Mouse (Mus musculus): ENCODE measurements around the gene Astl. TPM values are rescaled to one million over a fixed set of nuclear protein-coding genes. Genes with fewer than 3 reads are reported as not detected.

The Astl gene
- polyA plus RNA-seq, 1 experiment from 2014 or later, result not detected

DNA sequence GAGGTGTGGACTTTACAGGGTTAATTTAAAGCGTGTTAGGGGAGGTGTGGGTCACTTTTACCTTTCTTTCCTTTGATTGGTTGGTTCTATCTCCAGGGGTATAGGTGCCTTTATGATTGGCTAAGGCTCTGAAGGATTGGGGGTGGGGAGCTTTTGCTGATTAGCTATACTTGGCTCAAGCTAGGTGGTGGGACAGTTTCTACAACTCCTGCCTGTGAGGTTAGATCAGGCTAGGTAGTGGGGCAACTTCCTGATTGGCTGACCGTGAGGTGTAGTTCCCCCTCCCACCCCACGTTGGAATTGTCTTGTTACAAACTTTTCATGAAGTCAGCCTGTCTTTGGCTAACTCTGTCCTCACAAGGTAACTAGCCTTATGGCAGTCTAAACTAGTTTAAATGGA, 31.3 kb upstream of the Astl start:
- H3K9me3 ChIP-seq (ENCODE audit: control insufficient read depth, low read length), result no peaks in the 10 kb centered on the region
- DNase-seq (ENCODE audit: low spot score) (no peak), ATAC-seq (replicated peaks; ENCODE audit: low FRiP score) (no peak)
- H3K36me3 ChIP-seq (ENCODE audit: control insufficient read depth, insufficient read depth, low read length), result no peaks in the 10 kb centered on the region
- H3K4me1 ChIP-seq (replicated peaks; ENCODE audit: control insufficient read depth, insufficient read depth, low read length), result no peaks in the 10 kb centered on the region
- no peak overlapping the region for H3K4me3 ChIP-seq (ENCODE audit: low read depth, low read length)
- no peak overlapping the region for H3K27ac ChIP-seq (ENCODE audit: low read depth, low read length)
- no peaks in the 10 kb centered on the region for H3K27me3 ChIP-seq (replicated peaks; ENCODE audit: control insufficient read depth, insufficient read depth, low read length)
- no peak overlapping the region for H3K4me2 ChIP-seq
- 30% methylated on average over 3 of the region's 3 CpGs for WGBS
- H3K9ac ChIP-seq (ENCODE audit: low read depth, low read length), result no peak overlapping the region

DNA sequence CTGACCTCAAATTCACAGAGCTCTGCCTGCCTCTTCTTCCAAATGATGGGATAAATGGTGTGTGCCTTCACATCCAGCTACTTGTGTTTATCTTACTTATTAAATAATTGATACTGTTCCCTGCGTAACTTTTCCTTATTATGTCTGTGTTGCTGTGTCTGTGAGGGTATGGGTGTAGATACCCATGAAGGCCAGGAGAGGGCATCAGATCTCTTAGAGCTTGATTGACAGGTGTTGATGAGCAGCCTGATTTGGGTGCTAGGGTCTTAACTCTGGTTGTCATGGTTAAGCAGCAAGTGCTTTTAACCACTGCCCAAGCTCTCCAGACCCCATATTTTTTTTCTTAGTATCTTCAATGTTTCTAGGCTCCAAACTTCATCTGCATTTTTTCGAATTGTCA, 29.8 kb upstream of the Astl start:
- H3K4me2 ChIP-seq, result no peak overlapping the region
- no peak overlapping the region for H3K27ac ChIP-seq (ENCODE audit: low read depth, low read length)
- no peak for ATAC-seq (replicated peaks; ENCODE audit: low FRiP score)
- H3K4me3 ChIP-seq (ENCODE audit: low read depth, low read length), result no peak overlapping the region
- DNase-seq (ENCODE audit: low spot score), result no peak
- 83% methylated on average over 2 of the region's 2 CpGs for WGBS
- H3K9me3 ChIP-seq (ENCODE audit: control insufficient read depth, low read length), result no peaks in the 10 kb centered on the region
- no peaks in the 10 kb centered on the region for H3K27me3 ChIP-seq (replicated peaks; ENCODE audit: control insufficient read depth, insufficient read depth, low read length)
- no peaks in the 10 kb centered on the region for H3K36me3 ChIP-seq (ENCODE audit: control insufficient read depth, insufficient read depth, low read length)
- H3K9ac ChIP-seq (ENCODE audit: low read depth, low read length), result no peak overlapping the region
- no peaks in the 10 kb centered on the region for H3K4me1 ChIP-seq (replicated peaks; ENCODE audit: control insufficient read depth, insufficient read depth, low read length)

DNA sequence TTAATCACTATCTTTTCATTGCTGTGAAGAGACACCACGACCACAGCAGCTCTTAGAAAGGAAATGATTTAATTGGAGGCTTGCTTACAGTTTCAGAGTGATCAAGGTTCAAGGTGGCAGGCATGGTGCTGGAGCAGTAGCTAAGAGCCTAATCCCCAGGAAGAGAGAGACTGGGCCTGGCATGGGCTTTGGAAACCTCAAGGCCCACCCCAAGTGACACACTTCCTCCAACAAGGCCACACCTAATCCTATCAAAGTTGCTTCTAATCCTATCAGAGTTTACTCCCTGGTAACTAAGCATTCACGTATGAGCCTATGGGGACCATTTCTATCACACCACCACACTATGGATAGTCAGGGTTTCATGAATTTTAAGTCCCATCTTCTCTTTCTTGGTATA, 28.2 kb upstream of the Astl start:
- H3K27me3 ChIP-seq (replicated peaks; ENCODE audit: control insufficient read depth, insufficient read depth, low read length), result no peaks in the 10 kb centered on the region
- H3K9ac ChIP-seq (ENCODE audit: low read depth, low read length), result no peak overlapping the region
- no peak for ATAC-seq (replicated peaks; ENCODE audit: low FRiP score)
- DNase-seq (ENCODE audit: low spot score), result no peak
- 37% methylated on average over 2 of the region's 2 CpGs for WGBS
- H3K4me1 ChIP-seq (replicated peaks; ENCODE audit: control insufficient read depth, insufficient read depth, low read length), result peaks cover 4% of the 10 kb centered on the region
- H3K27ac ChIP-seq (ENCODE audit: low read depth, low read length), result no peak overlapping the region
- H3K4me2 ChIP-seq, result no peak overlapping the region
- no peaks in the 10 kb centered on the region for H3K9me3 ChIP-seq (ENCODE audit: control insufficient read depth, low read length)
- no peaks in the 10 kb centered on the region for H3K36me3 ChIP-seq (ENCODE audit: control insufficient read depth, insufficient read depth, low read length)
- H3K4me3 ChIP-seq (ENCODE audit: low read depth, low read length), result no peak overlapping the region

DNA sequence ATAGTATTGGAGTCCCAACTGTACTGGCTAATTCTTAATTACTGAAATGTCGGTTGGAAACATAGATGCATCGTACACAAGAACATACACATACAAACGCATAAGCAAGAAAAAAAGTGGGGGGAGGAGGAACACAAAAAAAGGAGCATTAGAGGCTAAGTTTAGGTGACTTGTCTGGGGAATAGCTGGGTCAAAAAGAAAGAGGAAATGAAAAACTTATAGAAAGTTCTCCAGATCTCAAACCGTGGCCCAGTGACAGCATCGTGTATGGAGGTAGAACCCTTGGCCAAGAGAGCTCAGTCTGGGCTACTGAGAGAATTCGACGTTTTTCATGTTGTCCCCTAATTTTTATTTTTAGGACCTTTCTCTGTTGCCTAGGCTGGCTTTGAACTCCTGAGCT, 27.8 kb upstream of the Astl start:
- Histone ChIP-seq H3K27me3 (replicated peaks; ENCODE audit: control insufficient read depth, insufficient read depth, low read length) (no peaks in the 10 kb centered on the region), H3K4me1 (replicated peaks; ENCODE audit: control insufficient read depth, insufficient read depth, low read length) (peaks cover 4% of the 10 kb centered on the region), H3K9me3 (ENCODE audit: control insufficient read depth, low read length) (no peaks in the 10 kb centered on the region), H3K4me3 (ENCODE audit: low read depth, low read length) (no peak overlapping the region), H3K4me2 (no peak overlapping the region), H3K36me3 (ENCODE audit: control insufficient read depth, insufficient read depth, low read length) (no peaks in the 10 kb centered on the region), H3K9ac (ENCODE audit: low read depth, low read length) (no peak overlapping the region), H3K27ac (ENCODE audit: low read depth, low read length) (no peak overlapping the region)
- WGBS, result 83% methylated on average over 7 of the region's 7 CpGs
- DNase-seq (ENCODE audit: low spot score), result no peak
- no peak for ATAC-seq (replicated peaks; ENCODE audit: low FRiP score)

DNA sequence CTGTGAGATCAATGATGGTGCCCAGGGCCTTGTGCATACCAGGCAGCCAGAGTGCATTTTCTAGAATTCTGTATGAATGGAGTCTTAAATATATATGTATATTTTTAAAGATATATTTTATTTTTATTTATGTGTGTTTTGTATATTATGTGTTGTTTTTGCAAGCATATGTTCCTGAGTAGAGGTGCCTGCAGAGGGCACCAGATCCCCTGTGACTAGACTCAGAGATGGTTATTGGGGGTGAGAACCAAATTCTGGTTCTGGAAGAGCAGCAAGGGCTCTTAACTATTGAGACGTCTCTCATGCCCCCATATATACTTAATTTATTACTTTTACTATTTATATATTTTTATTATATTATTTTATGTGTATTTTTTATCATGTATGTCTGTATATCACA, 27.2 kb upstream of the Astl start:
- H3K4me2 ChIP-seq, result no peak overlapping the region
- H3K9ac ChIP-seq (ENCODE audit: low read depth, low read length), result no peak overlapping the region
- H3K36me3 ChIP-seq (ENCODE audit: control insufficient read depth, insufficient read depth, low read length), result no peaks in the 10 kb centered on the region
- no peak overlapping the region for H3K4me3 ChIP-seq (ENCODE audit: low read depth, low read length)
- ATAC-seq (replicated peaks; ENCODE audit: low FRiP score), result no peak
- H3K9me3 ChIP-seq (ENCODE audit: control insufficient read depth, low read length), result no peaks in the 10 kb centered on the region
- 58% methylated on average over 1 of the region's 1 CpGs for WGBS
- no peaks in the 10 kb centered on the region for H3K27me3 ChIP-seq (replicated peaks; ENCODE audit: control insufficient read depth, insufficient read depth, low read length)
- H3K4me1 ChIP-seq (replicated peaks; ENCODE audit: control insufficient read depth, insufficient read depth, low read length), result peaks cover 4% of the 10 kb centered on the region
- H3K27ac ChIP-seq (ENCODE audit: low read depth, low read length), result no peak overlapping the region
- DNase-seq (ENCODE audit: low spot score), result no peak

DNA sequence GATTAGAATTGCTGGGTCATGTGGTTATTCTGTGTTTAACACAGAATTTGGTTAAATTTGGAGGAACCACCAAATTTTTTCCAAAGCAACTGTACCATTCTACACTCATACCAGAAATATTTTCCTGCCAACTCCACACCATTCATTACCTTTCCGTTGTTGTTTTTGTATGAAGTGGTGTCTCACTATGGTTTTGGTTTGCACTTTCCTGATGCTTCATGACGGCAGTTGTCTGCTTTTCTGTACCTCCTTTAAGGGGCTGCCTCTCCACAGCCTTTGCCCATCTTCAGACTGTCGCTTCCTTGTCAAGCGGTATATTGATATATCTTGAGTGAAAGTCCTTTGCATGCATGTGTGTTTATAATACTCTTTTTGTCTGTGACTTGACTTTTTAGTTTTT, 25.6 kb upstream of the Astl start:
- H3K36me3 ChIP-seq (ENCODE audit: control insufficient read depth, insufficient read depth, low read length), result no peaks in the 10 kb centered on the region
- 89% methylated on average over 4 of the region's 4 CpGs for WGBS
- peaks cover 4% of the 10 kb centered on the region for H3K4me1 ChIP-seq (replicated peaks; ENCODE audit: control insufficient read depth, insufficient read depth, low read length)
- ATAC-seq (replicated peaks; ENCODE audit: low FRiP score) (no peak), DNase-seq (ENCODE audit: low spot score) (no peak)
- no peaks in the 10 kb centered on the region for H3K27me3 ChIP-seq (replicated peaks; ENCODE audit: control insufficient read depth, insufficient read depth, low read length)
- no peak overlapping the region for H3K4me3 ChIP-seq (ENCODE audit: low read depth, low read length)
- H3K27ac ChIP-seq (ENCODE audit: low read depth, low read length), result no peak overlapping the region
- no peak overlapping the region for H3K4me2 ChIP-seq
- no peaks in the 10 kb centered on the region for H3K9me3 ChIP-seq (ENCODE audit: control insufficient read depth, low read length)
- H3K9ac ChIP-seq (ENCODE audit: low read depth, low read length), result no peak overlapping the region

DNA sequence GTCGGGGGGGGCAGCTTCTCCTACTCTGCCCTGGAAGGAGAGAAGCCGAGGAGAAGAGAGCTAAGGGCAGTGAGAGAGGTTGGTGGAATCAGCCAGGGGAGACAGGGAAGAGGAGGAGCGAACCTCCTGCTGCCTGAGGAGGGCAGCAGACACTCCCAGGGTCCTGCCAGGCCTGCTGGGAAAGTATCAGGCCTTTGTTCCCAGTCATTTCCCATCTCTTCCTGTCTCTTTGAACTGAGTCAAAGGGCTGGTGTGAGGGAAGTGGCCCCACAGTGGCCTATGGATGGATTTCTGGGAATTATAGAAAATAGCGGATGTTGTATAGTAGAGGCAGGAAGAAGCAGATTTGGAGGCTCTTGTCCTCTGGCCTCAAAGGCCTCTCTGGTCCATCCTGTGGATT, 24.6 kb upstream of the Astl start:
- Histone ChIP-seq H3K9me3 (ENCODE audit: control insufficient read depth, low read length) (no peaks in the 10 kb centered on the region), H3K27me3 (replicated peaks; ENCODE audit: control insufficient read depth, insufficient read depth, low read length) (no peaks in the 10 kb centered on the region), H3K36me3 (ENCODE audit: control insufficient read depth, insufficient read depth, low read length) (no peaks in the 10 kb centered on the region), H3K27ac (ENCODE audit: low read depth, low read length) (no peak overlapping the region), H3K4me2 (no peak overlapping the region), H3K4me1 (replicated peaks; ENCODE audit: control insufficient read depth, insufficient read depth, low read length) (peaks cover 4% of the 10 kb centered on the region), H3K9ac (ENCODE audit: low read depth, low read length) (no peak overlapping the region), H3K4me3 (ENCODE audit: low read depth, low read length) (no peak overlapping the region)
- ATAC-seq (replicated peaks; ENCODE audit: low FRiP score) (no peak; the same call in 1 of the 2 replicates), DNase-seq (ENCODE audit: low spot score) (no peak)
- 45% methylated on average over 4 of the region's 4 CpGs for WGBS

DNA sequence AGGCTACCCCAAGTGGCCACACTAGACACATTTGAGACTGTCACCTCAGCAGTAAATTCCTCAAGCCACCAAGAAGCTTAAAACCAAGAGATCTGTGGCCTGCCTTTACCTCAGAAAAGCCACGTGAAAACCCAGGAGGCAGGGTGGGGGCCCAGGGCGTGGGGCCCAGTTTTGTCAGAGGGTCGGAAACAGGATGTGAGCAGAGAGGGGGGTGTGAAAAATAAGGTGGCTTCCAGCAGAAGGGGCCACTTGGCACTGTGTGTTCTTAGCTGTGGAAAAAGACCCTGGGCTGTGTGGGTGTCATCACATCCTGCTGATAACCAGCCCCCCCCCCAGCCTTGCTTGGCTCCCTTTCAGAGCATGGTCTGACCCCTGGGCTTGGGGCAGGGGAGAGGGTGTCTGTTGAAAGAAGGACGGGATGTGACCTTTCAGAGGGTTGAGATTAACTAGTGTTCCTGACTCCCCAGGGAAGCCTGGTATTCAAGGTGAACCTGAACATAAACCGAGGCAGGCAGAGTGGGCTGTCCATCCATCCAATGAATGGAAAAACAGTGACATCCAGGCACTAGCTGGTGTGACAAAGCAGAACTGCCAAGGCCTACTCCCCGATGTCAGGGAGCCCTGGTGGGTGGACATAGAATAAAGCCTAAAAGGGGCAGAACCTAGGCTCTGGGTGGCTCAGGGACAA, 23.8 kb upstream of the Astl start:
- H3K27me3 ChIP-seq (replicated peaks; ENCODE audit: control insufficient read depth, insufficient read depth, low read length), result no peaks in the 10 kb centered on the region
- H3K4me2 ChIP-seq, result no peak overlapping the region
- 44% methylated on average over 6 of the region's 6 CpGs for WGBS
- no peak overlapping the region for H3K9ac ChIP-seq (ENCODE audit: low read depth, low read length)
- peaks cover 4% of the 10 kb centered on the region for H3K4me1 ChIP-seq (replicated peaks; ENCODE audit: control insufficient read depth, insufficient read depth, low read length)
- no peak overlapping the region for H3K27ac ChIP-seq (ENCODE audit: low read depth, low read length)
- H3K36me3 ChIP-seq (ENCODE audit: control insufficient read depth, insufficient read depth, low read length), result no peaks in the 10 kb centered on the region
- no peak overlapping the region for H3K4me3 ChIP-seq (ENCODE audit: low read depth, low read length)
- no peaks in the 10 kb centered on the region for H3K9me3 ChIP-seq (ENCODE audit: control insufficient read depth, low read length)
- ATAC-seq (replicated peaks; ENCODE audit: low FRiP score) (no peak), DNase-seq (ENCODE audit: low spot score) (no peak)

DNA sequence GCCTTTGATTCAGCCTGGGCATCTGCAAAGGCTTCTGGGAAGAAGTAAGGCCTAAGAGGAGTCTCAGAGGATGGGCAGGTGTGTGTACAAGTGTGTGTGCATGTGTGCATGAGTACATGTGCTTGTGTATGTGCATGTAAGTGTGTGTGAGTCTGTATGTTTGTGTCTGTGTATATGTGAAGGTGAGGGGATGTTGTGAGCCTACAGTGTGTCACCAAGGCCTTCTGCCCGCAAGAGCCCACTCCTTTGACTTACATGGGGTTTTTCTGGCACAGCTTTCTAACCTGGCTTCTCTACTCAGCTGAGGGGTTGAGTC, 23.3 kb upstream of the Astl start:
- H3K4me2 ChIP-seq, result no peak overlapping the region
- no peak overlapping the region for H3K27ac ChIP-seq (ENCODE audit: low read depth, low read length)
- ATAC-seq (replicated peaks; ENCODE audit: low FRiP score) (no peak), DNase-seq (ENCODE audit: low spot score) (no peak)
- H3K36me3 ChIP-seq (ENCODE audit: control insufficient read depth, insufficient read depth, low read length), result no peaks in the 10 kb centered on the region
- H3K9me3 ChIP-seq (ENCODE audit: control insufficient read depth, low read length), result no peaks in the 10 kb centered on the region
- 91% methylated on average over 1 of the region's 1 CpGs for WGBS
- H3K4me1 ChIP-seq (replicated peaks; ENCODE audit: control insufficient read depth, insufficient read depth, low read length), result peaks cover 4% of the 10 kb centered on the region
- H3K4me3 ChIP-seq (ENCODE audit: low read depth, low read length), result no peak overlapping the region
- no peak overlapping the region for H3K9ac ChIP-seq (ENCODE audit: low read depth, low read length)
- no peaks in the 10 kb centered on the region for H3K27me3 ChIP-seq (replicated peaks; ENCODE audit: control insufficient read depth, insufficient read depth, low read length)
